Mouse (Mus musculus): ENCODE data around the gene Zdhhc1. TPM values are rescaled to one million over a fixed set of nuclear protein-coding genes. Genes with fewer than 3 reads are reported as not detected.

The Zdhhc1 gene
- polyA plus RNA-seq, 1 experiment from 2014 or later, result 4.0 TPM

- H3K27ac ChIP-seq, result no peak overlapping the region
- H3K4me3 ChIP-seq, result no peak overlapping the region
- peaks cover 70% of the 10 kb centered on the region for H3K27me3 ChIP-seq (replicated peaks)
- no peaks in the 10 kb centered on the region for H3K9me3 ChIP-seq (replicated peaks)
- H3K9ac ChIP-seq, result no peak overlapping the region
- H3K4me2 ChIP-seq, result peak overlapping the region; percentile 44
- H3K4me1 ChIP-seq, result peaks cover 45% of the 10 kb centered on the region
- no peaks in the 10 kb centered on the region for H3K36me3 ChIP-seq
- 0 out of 2 replicates have a peak, but pooled peaks have one; percentile 8 for ATAC-seq
- 11% methylated on average over 12 of the region's 12 CpGs for WGBS (ENCODE audit: insufficient replicate concordance)
Observed at GRCm38 (mm10) chr8:105516018-105516645, 19.4 kb upstream of the Zdhhc1 start.

DNA sequence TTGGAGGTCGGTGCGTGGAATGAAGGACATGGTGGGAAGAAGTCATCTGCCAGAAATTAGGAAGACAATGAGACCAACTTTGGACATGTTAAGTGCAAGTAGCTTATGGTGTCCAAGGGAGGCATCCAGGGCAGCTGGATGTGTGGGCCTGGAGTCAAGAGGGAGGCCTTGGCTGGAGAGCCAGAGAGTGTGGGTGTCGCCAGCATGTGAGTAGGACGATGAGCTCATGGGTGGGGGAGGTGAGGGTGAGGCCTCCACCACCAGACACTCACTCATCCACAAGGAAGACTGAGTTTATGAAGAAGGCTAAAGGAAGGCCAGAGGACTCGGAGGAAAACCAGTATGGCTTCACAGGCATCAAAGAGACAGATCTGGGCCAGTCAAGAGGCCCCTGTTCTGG lies 18.0 kb upstream of the Zdhhc1 start:
- peaks cover 56% of the 10 kb centered on the region for H3K27me3 ChIP-seq (replicated peaks)
- peaks cover 42% of the 10 kb centered on the region for H3K4me1 ChIP-seq
- no peak for ATAC-seq
- no peaks in the 10 kb centered on the region for H3K9me3 ChIP-seq (replicated peaks)
- no peak overlapping the region for H3K4me2 ChIP-seq
- H3K9ac ChIP-seq, result no peak overlapping the region
- no peak overlapping the region for H3K4me3 ChIP-seq
- H3K27ac ChIP-seq, result no peak overlapping the region
- 67% methylated on average over 5 of the region's 5 CpGs for WGBS (ENCODE audit: insufficient replicate concordance)
- no peaks in the 10 kb centered on the region for H3K36me3 ChIP-seq

DNA sequence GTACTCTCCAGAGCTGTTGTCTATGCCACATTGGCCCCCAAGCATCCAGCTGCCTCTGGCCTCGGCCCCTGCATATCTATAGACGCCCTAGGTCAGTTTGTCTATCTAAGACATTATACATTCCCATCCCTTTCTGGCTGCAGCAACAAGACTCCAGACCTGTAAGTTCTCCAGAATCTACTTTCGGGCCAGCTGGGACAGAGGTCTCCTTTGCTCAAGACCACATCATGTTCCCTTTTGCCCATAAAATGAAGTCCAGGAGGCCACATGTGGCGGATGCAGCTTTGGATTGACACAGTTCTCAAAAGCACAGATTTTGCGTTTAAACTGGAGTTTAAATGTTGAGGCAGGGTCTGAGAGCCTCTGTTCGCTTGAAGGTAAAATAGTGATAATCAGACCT lies 17.5 kb upstream of the Zdhhc1 start:
- no peak for ATAC-seq
- Histone ChIP-seq H3K9ac (no peak overlapping the region), H3K4me2 (no peak overlapping the region), H3K36me3 (no peaks in the 10 kb centered on the region), H3K4me1 (peaks cover 38% of the 10 kb centered on the region), H3K9me3 (replicated peaks) (no peaks in the 10 kb centered on the region), H3K27me3 (replicated peaks) (peaks cover 51% of the 10 kb centered on the region), H3K4me3 (no peak overlapping the region), H3K27ac (no peak overlapping the region)
- 76% methylated on average over 6 of the region's 6 CpGs for WGBS (ENCODE audit: insufficient replicate concordance)

- H3K27ac ChIP-seq, result no peak overlapping the region
- no peak overlapping the region for H3K9ac ChIP-seq
- H3K4me3 ChIP-seq, result no peak overlapping the region
- no peaks in the 10 kb centered on the region for H3K9me3 ChIP-seq (replicated peaks)
- ATAC-seq, result no peak
- peaks cover 13% of the 10 kb centered on the region for H3K27me3 ChIP-seq (replicated peaks)
- 24% methylated on average over 12 of the region's 12 CpGs for WGBS (ENCODE audit: insufficient replicate concordance)
- H3K4me1 ChIP-seq, result peaks cover 11% of the 10 kb centered on the region
- H3K36me3 ChIP-seq, result no peaks in the 10 kb centered on the region
- peak overlapping the region; percentile 23 for H3K4me2 ChIP-seq
Observed at GRCm38 (mm10) chr8:105509997-105510735, 13.5 kb upstream of the Zdhhc1 start.

DNA sequence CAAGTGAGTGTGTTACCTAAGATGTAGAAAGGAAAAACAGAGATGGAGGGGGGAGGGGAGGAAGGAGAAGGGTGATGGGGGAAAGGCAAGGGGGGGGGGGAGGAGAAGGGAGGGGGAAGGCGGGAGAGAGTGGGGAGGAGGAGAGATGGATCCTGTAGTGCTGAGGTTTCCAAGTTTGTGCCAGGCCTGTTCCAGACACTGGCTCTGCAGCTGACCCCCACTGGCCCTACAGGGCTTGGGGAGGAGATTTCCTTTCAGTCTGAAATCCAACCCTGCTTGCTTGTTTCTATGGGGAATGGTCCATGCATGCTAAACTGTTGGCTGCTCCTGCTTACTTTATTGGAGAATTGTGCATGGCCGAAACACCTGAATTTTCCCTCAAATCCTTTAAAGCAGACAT lies 12.1 kb upstream of the Zdhhc1 start:
- Histone ChIP-seq H3K9ac (no peak overlapping the region), H3K4me1 (peaks cover 11% of the 10 kb centered on the region), H3K36me3 (no peaks in the 10 kb centered on the region), H3K27me3 (replicated peaks) (0 out of 2 replicates have a peak, but pooled peaks cover 3% of the 10 kb centered on the region), H3K9me3 (replicated peaks) (no peaks in the 10 kb centered on the region), H3K27ac (no peak overlapping the region), H3K4me2 (no peak overlapping the region), H3K4me3 (no peak overlapping the region)
- no peak for ATAC-seq
- 71% methylated on average over 1 of the region's 2 CpGs for WGBS (ENCODE audit: insufficient replicate concordance)

DNA sequence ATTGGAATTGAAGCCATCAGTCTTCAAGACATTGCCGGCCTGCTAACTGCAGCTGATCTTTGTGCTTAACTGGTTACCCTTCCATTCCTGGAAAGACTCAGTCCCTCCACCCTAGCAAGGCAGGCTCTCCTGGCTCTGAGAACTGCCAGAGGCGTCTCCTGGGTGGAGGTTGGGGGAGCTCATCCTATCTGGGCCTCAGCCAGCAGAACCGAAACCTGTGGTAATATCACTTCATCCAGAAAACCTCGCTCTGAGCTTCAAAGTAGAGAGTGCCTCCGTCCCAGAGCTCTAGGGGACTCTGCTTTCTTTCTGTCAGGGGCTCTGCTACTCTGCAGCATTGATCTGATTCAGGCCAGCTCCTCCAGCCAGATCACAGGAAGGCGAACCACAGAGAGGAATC lies 10.3 kb upstream of the Zdhhc1 start:
- no peak overlapping the region for H3K4me2 ChIP-seq
- ATAC-seq, result no peak
- no peaks in the 10 kb centered on the region for H3K36me3 ChIP-seq
- no peak overlapping the region for H3K27ac ChIP-seq
- no peak overlapping the region for H3K4me3 ChIP-seq
- 51% methylated on average over 6 of the region's 6 CpGs for WGBS (ENCODE audit: insufficient replicate concordance)
- 0 out of 2 replicates have a peak, but pooled peaks cover 3% of the 10 kb centered on the region for H3K27me3 ChIP-seq (replicated peaks)
- peaks cover 11% of the 10 kb centered on the region for H3K4me1 ChIP-seq
- H3K9me3 ChIP-seq (replicated peaks), result no peaks in the 10 kb centered on the region
- H3K9ac ChIP-seq, result no peak overlapping the region

GRCm38 (mm10) chr8:105504617-105505016 lies 7.9 kb upstream of the Zdhhc1 start:
- H3K9ac ChIP-seq, result no peak overlapping the region
- 69% methylated on average over 3 of the region's 3 CpGs for WGBS (ENCODE audit: insufficient replicate concordance)
- no peaks in the 10 kb centered on the region for H3K36me3 ChIP-seq
- no peak overlapping the region for H3K27ac ChIP-seq
- H3K4me1 ChIP-seq, result peaks cover 5% of the 10 kb centered on the region; the same call in 1 of the 2 replicates
- H3K4me2 ChIP-seq, result no peak overlapping the region
- no peaks in the 10 kb centered on the region for H3K9me3 ChIP-seq (replicated peaks)
- no peak overlapping the region for H3K4me3 ChIP-seq
- H3K27me3 ChIP-seq (replicated peaks), result 0 out of 2 replicates have a peak, but pooled peaks cover 3% of the 10 kb centered on the region
- no peak for ATAC-seq

DNA sequence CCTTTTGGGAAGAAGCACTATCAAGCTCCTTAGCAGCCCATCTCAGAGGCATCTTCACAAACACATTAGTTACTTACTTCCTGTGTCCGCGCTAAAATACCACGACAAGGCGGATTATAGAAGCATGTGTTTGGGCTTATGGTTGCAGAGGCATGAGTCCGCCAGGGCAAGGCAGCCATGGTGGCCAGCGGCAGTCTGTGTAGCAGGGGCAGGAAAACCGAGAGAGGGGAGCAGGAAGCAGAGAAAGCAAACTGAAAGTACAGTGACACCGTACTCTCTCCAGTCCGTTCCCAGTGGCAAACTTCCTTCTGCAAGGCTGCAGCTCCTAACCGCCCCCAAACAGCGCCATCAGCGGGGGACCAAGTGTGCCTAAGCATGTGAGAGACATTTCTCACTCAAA lies 3.1 kb upstream of the Zdhhc1 start:
- Histone ChIP-seq H3K4me2 (peak overlapping the region; percentile 60), H3K4me3 (peak overlapping the region; percentile 42), H3K27me3 (replicated peaks) (peaks cover 5% of the 10 kb centered on the region; the same call in 1 of the 2 replicates), H3K9ac (peak overlapping the region; percentile 58), H3K27ac (no peak overlapping the region), H3K9me3 (replicated peaks) (no peaks in the 10 kb centered on the region), H3K4me1 (peaks cover 24% of the 10 kb centered on the region), H3K36me3 (no peaks in the 10 kb centered on the region)
- no peak for ATAC-seq
- WGBS (ENCODE audit: insufficient replicate concordance), result 26% methylated on average over 12 of the region's 12 CpGs

GRCm38 (mm10) chr8:105495350-105496302 lies 1.1 kb downstream of the Zdhhc1 start:
- H3K4me2 ChIP-seq, result peak overlapping the region; percentile 86
- WGBS (ENCODE audit: insufficient replicate concordance), result 60% methylated on average over 17 of the region's 17 CpGs
- no peaks in the 10 kb centered on the region for H3K9me3 ChIP-seq (replicated peaks)
- peaks cover 38% of the 10 kb centered on the region for H3K4me1 ChIP-seq
- 0 out of 2 replicates have a peak overlapping the region, but pooled peaks have one; percentile 72 for H3K4me3 ChIP-seq
- H3K27me3 ChIP-seq (replicated peaks), result peaks cover 5% of the 10 kb centered on the region; the same call in 1 of the 2 replicates
- no peak for ATAC-seq
- H3K27ac ChIP-seq, result no peak overlapping the region
- no peaks in the 10 kb centered on the region for H3K36me3 ChIP-seq
- H3K9ac ChIP-seq, result no peak overlapping the region

DNA sequence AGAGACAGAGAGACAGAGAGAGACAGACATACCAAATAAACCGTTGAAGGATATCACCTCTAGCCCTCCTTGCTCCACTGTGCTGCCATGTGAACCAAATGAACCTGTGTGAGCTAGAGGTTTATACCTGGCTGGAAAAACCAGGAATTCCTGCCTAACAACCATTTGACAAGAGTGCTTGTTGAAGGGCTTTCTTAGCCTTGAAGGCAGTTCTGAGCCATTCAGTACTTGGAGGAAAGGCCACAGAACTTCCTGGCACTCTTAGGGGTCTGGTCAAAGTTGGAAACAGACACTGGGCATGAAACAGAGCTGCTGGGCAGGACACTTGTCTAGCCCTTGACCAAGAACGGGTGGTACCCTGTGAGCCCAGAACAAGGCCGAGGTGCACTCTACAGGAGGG lies 2.1 kb downstream of the Zdhhc1 start:
- no peaks in the 10 kb centered on the region for H3K36me3 ChIP-seq

DNA sequence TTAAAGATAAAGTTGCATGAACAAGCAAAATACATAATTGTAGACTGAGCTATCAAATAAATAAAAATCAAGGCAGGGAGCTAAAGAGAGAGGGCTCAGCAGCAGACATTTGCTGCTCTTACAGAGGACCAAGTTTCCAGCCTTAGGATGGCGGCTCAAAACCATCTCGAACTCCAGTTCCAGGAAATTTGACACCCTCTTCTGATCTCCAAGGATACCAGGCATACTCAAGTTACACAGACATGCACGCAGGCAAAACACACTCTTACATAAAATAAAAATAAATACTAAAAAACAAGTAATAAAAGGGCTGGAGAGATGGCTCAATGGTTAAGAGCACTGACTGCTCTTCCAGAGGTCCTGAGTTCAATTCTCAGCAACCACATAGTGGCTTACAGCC lies 3.2 kb downstream of the Zdhhc1 start:
- peaks cover 33% of the 10 kb centered on the region for H3K4me1 ChIP-seq
- no peak overlapping the region for H3K4me3 ChIP-seq
- no peak overlapping the region for H3K27ac ChIP-seq
- H3K9me3 ChIP-seq (replicated peaks), result no peaks in the 10 kb centered on the region
- no peak overlapping the region for H3K4me2 ChIP-seq
- peaks cover 5% of the 10 kb centered on the region; the same call in 1 of the 2 replicates for H3K27me3 ChIP-seq (replicated peaks)
- ATAC-seq, result no peak
- WGBS (ENCODE audit: insufficient replicate concordance), result 66% methylated on average over 3 of the region's 3 CpGs
- H3K9ac ChIP-seq, result no peak overlapping the region
- no peaks in the 10 kb centered on the region for H3K36me3 ChIP-seq

More for the DNA sequence above, 2.1 kb downstream of the Zdhhc1 start:
- H3K4me1 ChIP-seq, result peaks cover 33% of the 10 kb centered on the region
- no peak overlapping the region for H3K9ac ChIP-seq
- ATAC-seq, result no peak
- H3K4me2 ChIP-seq, result no peak overlapping the region
- H3K27me3 ChIP-seq (replicated peaks), result peaks cover 5% of the 10 kb centered on the region; the same call in 1 of the 2 replicates
- H3K4me3 ChIP-seq, result no peak overlapping the region
- H3K9me3 ChIP-seq (replicated peaks), result no peaks in the 10 kb centered on the region
- WGBS (ENCODE audit: insufficient replicate concordance), result 75% methylated on average over 3 of the region's 3 CpGs
- no peak overlapping the region for H3K27ac ChIP-seq

Measured in liver, embryonic 12.5 days (tissue).